ENCODE assay signal across 1 mouse cellular context in genomic region chr7:111014039-111014605, GRCm38 (mm10).
TF ChIP-seq lines count a peak whose summit lies in the region.

No protein-coding gene starts in this region.

TF ChIP-seq in MEL, 35 proteins besides CTCF, POLR2A, EP300 and RAD21 (continued from another document):
- no peak for TF ChIP-seq ZMIZ1 (IDR thresholded peaks at IDR 0.05; ENCODE audit: low read depth, low read length)
- TF ChIP-seq MAX (IDR thresholded peaks at IDR 0.05; ENCODE audit: low read length) = peak; percentile 30; the same call in 1 of the 2 replicates
- no peak for TF ChIP-seq CHD1 (IDR thresholded peaks at IDR 0.05; ENCODE audit: low read depth, low read length)
- TF ChIP-seq TAL1 (IDR thresholded peaks at IDR 0.05; ENCODE audit: low read length) = no peak
- no peak for TF ChIP-seq NELFE (IDR thresholded peaks at IDR 0.05; ENCODE audit: low read depth, low read length)
- no peak for TF ChIP-seq KAT2A (conservative IDR thresholded peaks at IDR 0.05; ENCODE audit: low read depth, low read length)
- peak; percentile 35; the same call in 1 of the 2 replicates for TF ChIP-seq SMC3 (IDR thresholded peaks at IDR 0.05; ENCODE audit: low read depth, low read length)
- TF ChIP-seq MAFK (IDR thresholded peaks at IDR 0.05; ENCODE audit: borderline replicate concordance, low read depth, low read length) = no peak
- TF ChIP-seq TCF12 (IDR thresholded peaks at IDR 0.05; ENCODE audit: low read depth, low read length) = no peak
- TF ChIP-seq MAZ (IDR thresholded peaks at IDR 0.05; ENCODE audit: low read depth, low read length) = no peak; the same call in 1 of the 2 replicates
- TF ChIP-seq ZC3H11A (IDR thresholded peaks at IDR 0.05; ENCODE audit: low read depth, low read length) = no peak
- no peak for TF ChIP-seq ETS1 (IDR thresholded peaks at IDR 0.05; ENCODE audit: low read depth, low read length)
- no peak for TF ChIP-seq ELF1 (IDR thresholded peaks at IDR 0.05; ENCODE audit: low read depth, low read length)
